Mouse (Mus musculus) CH12.LX (cell line): ENCODE results near the gene Ddx28. TPM values are rescaled to one million over a fixed set of nuclear protein-coding genes. Genes with fewer than 3 reads are reported as not detected.

Experiments used
- DNase-seq: peaks from one replicate; pipeline ENCODE4 v3.0.0-alpha.2; 2013; ENCODE audit errors: extremely low read depth
- H3K27ac ChIP-seq: 2 replicates; pipeline ENCODE4 v1.5.1; 2012; ENCODE audit warnings: low read depth, mild to moderate bottlenecking, control low read depth, moderate library complexity; ENCODE audit not compliant: insufficient read depth
- H3K27me3 ChIP-seq: replicated peaks from 2 replicates; pipeline ENCODE3; 2012; ENCODE audit warnings: inconsistent platforms
- H3K36me3 ChIP-seq, 2 experiments: replicated peaks in 1 of 2; 2 replicates each; pipeline versions ENCODE3 to v1.6.1; 2012; ENCODE audit warnings: inconsistent platforms in 1 of 2, low read length in 1 of 2, mild to moderate bottlenecking in 1 of 2, mixed read lengths in 1 of 2, moderate library complexity in 1 of 2; ENCODE audit not compliant: control insufficient read depth in 1 of 2, insufficient read depth in 1 of 2
- H3K4me1 ChIP-seq, 2 experiments: 2 replicates each; pipeline ENCODE4 v1.6.1; 2012; ENCODE audit warnings: inconsistent platforms in 1 of 2, moderate library complexity in 1 of 2; ENCODE audit not compliant: insufficient read depth in 2 of 2, control insufficient read depth in 1 of 2
- H3K4me2 ChIP-seq: 2 replicates; pipeline ENCODE4 v1.6.1; 2012; ENCODE audit warnings: low read depth, mild to moderate bottlenecking, control low read depth; ENCODE audit not compliant: poor library complexity, insufficient read depth, severe bottlenecking
- H3K4me3 ChIP-seq, 3 experiments: fragments of 150-350 bp in 1 of 3; sonication (generic) in 1 of 3; replicated peaks in 1 of 3; 2 replicates each; pipeline versions ENCODE3 to v1.5.1; 2011 to 2012; ENCODE audit warnings: low read depth in 2 of 3, low read length in 2 of 3, mild to moderate bottlenecking in 2 of 3, moderate library complexity in 2 of 3, control low read depth in 1 of 3, improper control_type of control experiment in 1 of 3, inconsistent platforms in 1 of 3, mixed read lengths in 1 of 3; ENCODE audit not compliant: poor library complexity in 1 of 3
- H3K79me2 ChIP-seq: replicated peaks from 2 replicates; pipeline ENCODE4 v1.6.1; 2012; ENCODE audit warnings: mild to moderate bottlenecking, moderate library complexity; ENCODE audit not compliant: control insufficient read depth, poor library complexity, insufficient read depth, severe bottlenecking; ENCODE audit errors: extremely low read depth
- H3K9ac ChIP-seq: 2 replicates; pipeline ENCODE4 v1.6.1; 2012; ENCODE audit warnings: low read depth, mild to moderate bottlenecking, control low read depth, moderate library complexity; ENCODE audit not compliant: insufficient read depth
- H3K9me3 ChIP-seq: replicated peaks from 2 replicates; pipeline ENCODE3; 2012; ENCODE audit warnings: low read length, inconsistent platforms, mixed read lengths
- BHLHE40 ChIP-seq: IDR thresholded peaks from 2 replicates; pipeline ENCODE4 v1.6.1; 2011; ENCODE audit warnings: mild to moderate bottlenecking, low read depth, low read length, improper control_type of control experiment
- CHD1 ChIP-seq: IDR thresholded peaks from 2 replicates; pipeline ENCODE4 v1.6.1; 2012; ENCODE audit warnings: low read depth, low read length, improper control_type of control experiment, inconsistent platforms
- CHD2 ChIP-seq: IDR thresholded peaks from 2 replicates; pipeline ENCODE4 v1.6.1; 2011; ENCODE audit warnings: low read length, improper control_type of control experiment
- CTCF ChIP-seq, 2 experiments: IDR thresholded peaks in 1 of 2; conservative IDR thresholded peaks in 1 of 2; 2 replicates each; pipeline ENCODE4 v1.5.1; 2011 to 2012; ENCODE audit warnings: low read depth in 2 of 2, low read length in 2 of 2, improper control_type of control experiment in 1 of 2, inconsistent platforms in 1 of 2, mild to moderate bottlenecking in 1 of 2, moderate library complexity in 1 of 2
- E2F4 ChIP-seq: IDR thresholded peaks from 2 replicates; pipeline ENCODE4 v1.6.1; 2011; ENCODE audit warnings: low read depth, low read length, improper control_type of control experiment; ENCODE audit not compliant: insufficient replicate concordance
- ELF1 ChIP-seq: IDR thresholded peaks from 2 replicates; pipeline ENCODE4 v1.6.1; 2014; ENCODE audit warnings: low read depth, mild to moderate bottlenecking, inconsistent platforms, low read length, improper control_type of control experiment
- EP300 ChIP-seq: IDR thresholded peaks from 2 replicates; pipeline ENCODE4 v1.6.1; 2011; ENCODE audit warnings: low read length, improper control_type of control experiment
- ETS1 ChIP-seq: conservative IDR thresholded peaks from 2 replicates; pipeline ENCODE4 v1.6.1; 2012; ENCODE audit warnings: low read depth, mild to moderate bottlenecking, inconsistent platforms, low read length, improper control_type of control experiment, moderate library complexity
- GABPA ChIP-seq: IDR thresholded peaks from 2 replicates; pipeline ENCODE4 v1.6.1; 2012; ENCODE audit warnings: low read depth, low read length, improper control_type of control experiment, inconsistent platforms; ENCODE audit not compliant: insufficient replicate concordance
- HCFC1 ChIP-seq: IDR thresholded peaks from 2 replicates; pipeline ENCODE4 v1.6.1; 2012; ENCODE audit warnings: low read depth, mild to moderate bottlenecking, inconsistent platforms, low read length, improper control_type of control experiment
- IRF4 ChIP-seq: IDR thresholded peaks from 2 replicates; pipeline ENCODE4 v1.6.1; 2014; ENCODE audit warnings: low read depth, mild to moderate bottlenecking, inconsistent platforms, low read length, improper control_type of control experiment
- JUN ChIP-seq: IDR thresholded peaks from 2 replicates; pipeline ENCODE4 v1.6.1; 2011; ENCODE audit warnings: low read depth, mild to moderate bottlenecking, low read length, improper control_type of control experiment, moderate library complexity; ENCODE audit not compliant: insufficient read depth
- JUND ChIP-seq: conservative IDR thresholded peaks from 2 replicates; pipeline ENCODE4 v1.6.1; 2011; ENCODE audit warnings: low read depth, low read length, improper control_type of control experiment
- KAT2A ChIP-seq: IDR thresholded peaks from 2 replicates; pipeline ENCODE4 v1.6.1; 2012; ENCODE audit warnings: low read length, improper control_type of control experiment, inconsistent platforms; ENCODE audit not compliant: insufficient replicate concordance
- MAFK ChIP-seq: IDR thresholded peaks from 2 replicates; pipeline ENCODE4 v1.6.1; 2011; ENCODE audit warnings: low read length, improper control_type of control experiment; ENCODE audit not compliant: insufficient replicate concordance
- MAX ChIP-seq: IDR thresholded peaks from 2 replicates; pipeline ENCODE4 v1.6.1; 2011; ENCODE audit warnings: low read length, improper control_type of control experiment
- MAZ ChIP-seq: IDR thresholded peaks from 2 replicates; pipeline ENCODE4 v1.6.1; 2012; ENCODE audit warnings: low read depth, mild to moderate bottlenecking, inconsistent platforms, low read length, improper control_type of control experiment, moderate library complexity
- MEF2A ChIP-seq: IDR thresholded peaks from 2 replicates; pipeline ENCODE4 v1.6.1; 2014; ENCODE audit warnings: low read depth, mild to moderate bottlenecking, inconsistent platforms, low read length, improper control_type of control experiment, borderline replicate concordance
- MXI1 ChIP-seq: IDR thresholded peaks from 2 replicates; pipeline ENCODE4 v1.6.1; 2011; ENCODE audit warnings: mild to moderate bottlenecking, low read depth, low read length, improper control_type of control experiment
- MYC ChIP-seq: IDR thresholded peaks from 2 replicates; pipeline ENCODE4 v1.6.1; 2011; ENCODE audit warnings: low read depth, mild to moderate bottlenecking, improper control_type of control experiment, low read length
- NELFE ChIP-seq: IDR thresholded peaks from 2 replicates; pipeline ENCODE4 v1.6.1; 2011; ENCODE audit warnings: low read depth, low read length, improper control_type of control experiment
- NRF1 ChIP-seq: IDR thresholded peaks from 2 replicates; pipeline ENCODE4 v1.6.1; 2014; ENCODE audit warnings: low read depth, mild to moderate bottlenecking, inconsistent platforms, low read length, improper control_type of control experiment, moderate library complexity
- PAX5 ChIP-seq: IDR thresholded peaks from 2 replicates; pipeline ENCODE4 v1.6.1; 2012; ENCODE audit warnings: low read length, inconsistent platforms, mixed read lengths
- POLR2A ChIP-seq: IDR thresholded peaks from 2 replicates; pipeline ENCODE4 v1.6.1; 2011; ENCODE audit warnings: low read depth, mild to moderate bottlenecking, improper control_type of control experiment, low read length
- POLR2AphosphoS2 ChIP-seq: IDR thresholded peaks from 2 replicates; pipeline ENCODE4 v1.6.1; 2011; ENCODE audit warnings: low read depth, low read length, improper control_type of control experiment
- RAD21 ChIP-seq: IDR thresholded peaks from 2 replicates; pipeline ENCODE4 v1.6.1; 2011; ENCODE audit warnings: low read depth, mild to moderate bottlenecking, low read length, improper control_type of control experiment, moderate library complexity
- RCOR1 ChIP-seq: conservative IDR thresholded peaks from 2 replicates; pipeline ENCODE4 v1.6.1; 2012; ENCODE audit warnings: low read depth, mild to moderate bottlenecking, inconsistent platforms, low read length, improper control_type of control experiment
- SIN3A ChIP-seq: IDR thresholded peaks from 2 replicates; pipeline ENCODE4 v1.6.1; 2012; ENCODE audit warnings: low read length, improper control_type of control experiment, inconsistent platforms
- SMC3 ChIP-seq: IDR thresholded peaks from 2 replicates; pipeline ENCODE4 v1.6.1; 2011; ENCODE audit warnings: low read depth, low read length, improper control_type of control experiment
- TBP ChIP-seq: conservative IDR thresholded peaks from 2 replicates; pipeline ENCODE4 v1.6.1; 2011; ENCODE audit warnings: low read depth, low read length, improper control_type of control experiment
- TCF12 ChIP-seq: IDR thresholded peaks from 2 replicates; pipeline ENCODE4 v1.6.1; 2014; ENCODE audit warnings: low read depth, mild to moderate bottlenecking, inconsistent platforms, low read length, improper control_type of control experiment
- UBTF ChIP-seq: IDR thresholded peaks from 2 replicates; pipeline ENCODE4 v1.6.1; 2012; ENCODE audit warnings: low read depth, mild to moderate bottlenecking, inconsistent platforms, low read length, improper control_type of control experiment, moderate library complexity
- USF1 ChIP-seq: IDR thresholded peaks from 2 replicates; pipeline ENCODE4 v1.6.1; 2014; ENCODE audit warnings: low read depth, mild to moderate bottlenecking, inconsistent platforms, low read length, improper control_type of control experiment
- USF2 ChIP-seq: conservative IDR thresholded peaks from 2 replicates; pipeline ENCODE4 v1.6.1; 2011; ENCODE audit warnings: low read depth, low read length, improper control_type of control experiment
- ZC3H11A ChIP-seq: IDR thresholded peaks from 2 replicates; pipeline ENCODE4 v1.6.1; 2012; ENCODE audit warnings: low read depth, mild to moderate bottlenecking, inconsistent platforms, low read length, improper control_type of control experiment
- ZKSCAN1 ChIP-seq: IDR thresholded peaks from 2 replicates; pipeline ENCODE4 v1.6.1; 2012; ENCODE audit warnings: low read depth, inconsistent platforms, low read length, improper control_type of control experiment, borderline replicate concordance
- ZMIZ1 ChIP-seq: IDR thresholded peaks from 2 replicates; pipeline ENCODE4 v1.6.1; 2012; ENCODE audit warnings: low read depth, mild to moderate bottlenecking, inconsistent platforms, low read length, improper control_type of control experiment
- ZNF384 ChIP-seq: IDR thresholded peaks from 2 replicates; pipeline ENCODE4 v1.6.1; 2012; ENCODE audit warnings: low read depth, low read length, improper control_type of control experiment, inconsistent platforms
- dilution Hi-C: fragments of 300-500 bp; cut with MboI; formaldehyde crosslinking; loops from 2 replicates; pipeline ENCODE4 v1.14.3; 2020; ENCODE audit warnings: low sequenced_read_pairs; ENCODE audit not compliant: extremely low pct_unique_long_range_greater_than_20kb, extremely low pct_ligation_motif_present
- in situ Hi-C: fragments of 300-500 bp; cut with MboI; formaldehyde crosslinking; loops from 3 replicates; pipeline ENCODE4 v1.14.3; 2019; ENCODE audit warnings: low sequenced_read_pairs, low pct_ligation_motif_present, low pct_unique_long_range_greater_than_20kb, mixed read lengths
- polyA plus RNA-seq: library from polyadenylated mRNA; unstranded; fragments of >175 nt; gene quantifications from 2 replicates; pipeline ENCODE4 v1.2.1, GENCODE M21; 2012; ENCODE audit warnings: low read depth; ENCODE audit not compliant: insufficient read length
- total RNA-seq, 2 experiments: library from RNA; depleted of rRNA; stranded (reverse); fragments of 300-350 nt in 1 of 2; fragments of >200 nt in 1 of 2; gene quantifications; 2 replicates each; pipeline ENCODE4 v1.2.3; 2012 to 2014

Ddx28 gene
- total and polyA plus RNA-seq, 3 experiments, result 15.5 to 21.8 (median 19.8) TPM

- dilution Hi-C loops (no loop called here), in situ Hi-C loops (no loop called here)
- Histone ChIP-seq H3K4me3 (peak overlapping the region; percentile 53 to 74 (median 60)), H3K9me3 (no peaks in the 10 kb centered on the region), H3K27ac (peak overlapping the region; percentile 95), H3K9ac (peak overlapping the region; percentile 95), H3K27me3 (no peaks in the 10 kb centered on the region), H3K79me2 (peaks cover 54% of the 10 kb centered on the region), H3K4me2 (peak overlapping the region; percentile 79), H3K4me1 (peaks cover 14 to 40% of the 10 kb centered on the region in 2 experiments), H3K36me3 (peaks cover 0 to 27% of the 10 kb centered on the region in 2 experiments)
- peak; percentile 74 for DNase-seq
- no peak for TF ChIP-seq USF2
- no peak for TF ChIP-seq E2F4
- TF ChIP-seq ELF1, result peak; percentile 35; the same call in 1 of the 2 replicates
- no peak for TF ChIP-seq EP300
- TF ChIP-seq ZNF384, result peak; percentile 56
- TF ChIP-seq MAX, result no peak
- no peak; the same call in 1 of the 2 replicates for TF ChIP-seq MXI1
- no peak for TF ChIP-seq CHD1
- TF ChIP-seq ZMIZ1, result peak; percentile 32; the same call in 1 of the 2 replicates
- TF ChIP-seq ZKSCAN1, result no peak
- no peak for TF ChIP-seq CHD2
- peak; percentile 53; the same call in 1 of the 2 replicates for TF ChIP-seq TCF12
- no peak for TF ChIP-seq JUND
- TF ChIP-seq MAZ, result no peak
- TF ChIP-seq TBP, result peak; percentile 63; the same call in 1 of the 2 replicates
- TF ChIP-seq UBTF, result no peak
- TF ChIP-seq SIN3A, result no peak
- TF ChIP-seq USF1, result no peak
- TF ChIP-seq RAD21, result no peak
- TF ChIP-seq MAFK, result no peak
- no peak for TF ChIP-seq JUN
- TF ChIP-seq ZC3H11A, result no peak
- TF ChIP-seq NRF1, result no peak
- no peak; the same call in 1 of the 2 replicates for TF ChIP-seq MEF2A
- TF ChIP-seq KAT2A, result no peak
- TF ChIP-seq SMC3, result no peak
- 0 out of 2 replicates have a peak, but pooled peaks have one; percentile 2 for TF ChIP-seq POLR2AphosphoS2
- peak; percentile 37; the same call in 1 of the 2 replicates for TF ChIP-seq IRF4
- TF ChIP-seq GABPA, result no peak
- TF ChIP-seq MYC, result peak; percentile 32; the same call in 1 of the 2 replicates
- TF ChIP-seq BHLHE40, result peak; percentile 22; the same call in 1 of the 2 replicates
- TF ChIP-seq RCOR1, result no peak
- TF ChIP-seq NELFE, result no peak
- no peak for TF ChIP-seq PAX5
- no peak for TF ChIP-seq HCFC1
- TF ChIP-seq POLR2A, result peak; percentile 46; the same call in 1 of the 2 replicates
- peak; percentile 36; the same call in 1 of the 2 replicates for TF ChIP-seq ETS1
- TF ChIP-seq CTCF (conservative IDR thresholded peaks at IDR 0.05 in 1 of 2, IDR thresholded peaks at IDR 0.05 in 1 of 2; ENCODE audit: low read depth in 2 of 2, low read length in 2 of 2), result no peak
Observed at GRCm38 (mm10) chr8:106055038-106055437, 43.4 kb upstream of the Ddx28 start.
